11 mouse cellular contexts compared by ENCODE assay signal in the genomic region with DNA sequence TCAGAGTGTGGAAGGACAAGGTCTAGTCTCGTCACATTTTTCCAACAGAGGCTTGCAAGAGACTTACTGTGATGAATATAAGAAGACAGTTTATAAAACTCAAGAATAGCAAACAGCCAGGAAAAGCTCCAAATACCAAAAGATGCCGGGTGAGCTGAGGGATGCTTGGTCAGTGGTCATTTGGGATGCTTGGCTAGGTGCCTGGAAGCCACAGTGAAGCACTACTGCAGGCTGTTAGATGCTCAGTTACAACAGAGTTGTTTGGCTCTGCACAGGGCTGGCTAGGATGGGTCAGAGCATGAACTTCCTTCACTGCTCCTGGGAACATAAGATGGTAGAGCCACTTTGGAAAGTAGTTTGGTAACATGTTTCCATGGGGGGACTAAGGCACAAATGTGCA.
"Had no signal": no experiment of that assay in that cellular context is flagged by ENCODE, and none has a peak within 500 bp of the region (broad histone marks: within the 10 kb centered on the region; RNA-seq: fewer than 3 reads in every experiment).

No protein-coding gene starts in this region.

- DNase-seq: kidney, postnatal 36 days; layer of hippocampus, postnatal 36 days; liver; lung, adult 18-20 months; lung, postnatal 10 days; lung, postnatal 36 days; right cerebral cortex, adult 18-20 months; right cerebral cortex, postnatal 14 days; right cerebral cortex, postnatal 4 days; thymus, adult 18-20 months; thymus, postnatal 4 days had no signal
